Mouse (Mus musculus) liver, embryonic 14.5 days (tissue): ENCODE data around the gene Timm44. TPM values are rescaled to one million over a fixed set of nuclear protein-coding genes. Genes with fewer than 3 reads are reported as not detected.

Experiments
- ATAC-seq: fragments of 200-750 bp; cut with Nextera tagmentation; 2 replicates; pipeline ENCODE4 v1.8.0; 2017; ENCODE audit warnings: moderate number of reproducible peaks, mild to moderate bottlenecking, moderate library complexity; ENCODE audit not compliant: insufficient read depth
- DNase-seq, 3 experiments: peaks; one replicate each; pipeline ENCODE4 v3.0.0-alpha.2; 2012 to 2013; ENCODE audit warnings: low read depth in 3 of 3, low spot score in 3 of 3
- H3K27ac ChIP-seq: fragments of 300-500 bp; sonication (generic); 2 replicates; pipeline ENCODE4 v1.5.1; 2014; ENCODE audit warnings: moderate library complexity, mild to moderate bottlenecking, control low read depth, inconsistent platforms
- H3K27me3 ChIP-seq: fragments of 300-500 bp; sonication (generic); 2 replicates; pipeline ENCODE4 v1.6.1; 2014; ENCODE audit warnings: mild to moderate bottlenecking, low read length, moderate library complexity; ENCODE audit not compliant: control insufficient read depth, insufficient read depth
- H3K36me3 ChIP-seq: fragments of 300-500 bp; sonication (generic); replicated peaks from 2 replicates; pipeline ENCODE4 v1.6.1; 2014; ENCODE audit warnings: low read depth; ENCODE audit not compliant: control insufficient read depth, insufficient read depth
- H3K4me1 ChIP-seq, 2 experiments: fragments of 200-500 bp in 1 of 2; fragments of 300-500 bp in 1 of 2; sonication (generic) in 1 of 2; replicated peaks; 2 replicates each; pipeline ENCODE4 v1.6.1; 2012 to 2014; ENCODE audit warnings: antibody characterized with exemption in 1 of 2, inconsistent platforms in 1 of 2, low read length in 1 of 2; ENCODE audit not compliant: control insufficient read depth in 2 of 2, insufficient read depth in 2 of 2
- H3K4me2 ChIP-seq: fragments of 300-500 bp; sonication (generic); 2 replicates; pipeline ENCODE4 v1.6.1; 2014; ENCODE audit warnings: low read depth, mild to moderate bottlenecking, control low read depth, moderate library complexity
- H3K4me3 ChIP-seq, 2 experiments: fragments of 200-500 bp in 1 of 2; fragments of 300-500 bp in 1 of 2; sonication (generic) in 1 of 2; 2 replicates each; pipeline ENCODE4 v1.5.1; 2012 to 2014; ENCODE audit warnings: low read depth in 2 of 2, low read length in 2 of 2, mild to moderate bottlenecking in 2 of 2, control low read depth in 1 of 2, inconsistent platforms in 1 of 2, moderate library complexity in 1 of 2; ENCODE audit not compliant: insufficient read depth in 1 of 2
- H3K9ac ChIP-seq: fragments of 300-500 bp; sonication (generic); replicated peaks from 2 replicates; pipeline ENCODE4 v1.6.1; 2014; ENCODE audit warnings: mild to moderate bottlenecking, control low read depth, moderate library complexity
- H3K9me3 ChIP-seq: fragments of 300-500 bp; sonication (generic); 2 replicates; pipeline ENCODE4 v1.6.1; 2016; ENCODE audit warnings: low read length, mixed read lengths; ENCODE audit not compliant: control insufficient read depth
- CTCF ChIP-seq: IDR thresholded peaks from 2 replicates; pipeline ENCODE4 v1.5.1; 2016; ENCODE audit warnings: antibody characterized with exemption, low read depth, control low read depth
- EP300 ChIP-seq: IDR thresholded peaks from 2 replicates; pipeline ENCODE4 v1.6.1; 2016; ENCODE audit warnings: antibody characterized with exemption, low read depth
- WGBS: fragments of 180-500 bp; shearing (Covaris S2); extraction: QIAGEN DNeasy Blood & Tissue Kit; methylation state at CpG from one replicate; pipeline ENCODE4 v1.1.7; 2014; ENCODE audit not compliant: insufficient replicate concordance; 5-methylcytosine and 5-hydroxymethylcytosine counted together
- polyA plus RNA-seq, 2 experiments: library from polyadenylated mRNA; depleted of rRNA in 1 of 2; stranded (reverse) in 1 of 2; unstranded in 1 of 2; fragments of >200 nt; fragmentation: Nextera tagmentation in 1 of 2; extraction: Ambion mirVana in 1 of 2; gene quantifications; 2 replicates each; pipeline versions ENCODE4 v1.2.1 to v1.2.3; 2012 to 2014

The Timm44 gene
- polyA plus RNA-seq, 2 experiments: 38.5 to 41.3 TPM

- 48% methylated on average over 29 of the region's 29 CpGs for WGBS
- H3K4me2 ChIP-seq: no peak overlapping the region
- no peak overlapping the region for H3K9ac ChIP-seq
- DNase-seq (no peak), ATAC-seq (no peak)
- peaks cover 5% of the 10 kb centered on the region in 2 experiments for H3K4me1 ChIP-seq
- TF ChIP-seq EP300 (no peak), CTCF (no peak)
- H3K27me3 ChIP-seq: no peaks in the 10 kb centered on the region
- no peak overlapping the region for H3K4me3 ChIP-seq
- H3K9me3 ChIP-seq: no peaks in the 10 kb centered on the region
- peaks cover 16% of the 10 kb centered on the region for H3K36me3 ChIP-seq
- H3K27ac ChIP-seq: no peak overlapping the region
These were observed 26.5 kb downstream of the Timm44 start for GRCm38 (mm10) chr8:4249213-4249612.

DNA sequence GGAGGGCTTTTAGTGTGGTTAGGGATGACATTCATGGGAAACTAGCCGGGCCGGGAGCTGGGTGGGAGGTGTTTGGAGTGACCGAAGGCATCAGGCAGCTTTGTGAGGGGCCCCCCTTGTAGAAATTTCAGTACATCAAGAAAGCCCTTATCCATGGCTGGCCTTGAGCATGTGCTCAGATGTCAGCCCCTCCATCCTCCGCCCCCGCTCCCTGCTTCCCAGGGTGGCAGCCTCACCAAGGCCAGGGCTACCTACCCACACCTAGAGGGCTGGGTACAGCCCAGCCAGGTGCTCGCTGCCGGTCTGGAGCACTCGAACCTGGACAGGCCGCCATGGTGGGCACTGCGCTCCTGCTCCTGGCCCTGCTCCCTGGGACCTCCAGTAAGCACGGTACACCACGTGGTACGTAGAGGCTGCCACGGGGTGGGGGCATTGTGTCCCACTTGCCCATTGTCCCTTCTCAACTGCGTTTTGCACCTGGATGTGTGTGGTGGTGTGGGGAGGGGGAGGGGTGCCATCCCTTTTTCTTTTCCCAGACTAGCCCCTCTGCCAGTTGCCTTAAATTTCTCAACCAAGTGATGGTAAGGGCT is 27.7 kb downstream of the Timm44 start, which contains the start of gene Tgfbr3l:
Tgfbr3l (plus strand) TSS at position 264 of the 590 bp plus-strand sequence.
- 79% methylated on average over 15 of the region's 15 CpGs for WGBS
- no peak within 1 kb of the TSS for H3K4me3 ChIP-seq
- no peaks in the 10 kb centered on the region for H3K9me3 ChIP-seq
- TF ChIP-seq EP300: no peak
- TF ChIP-seq CTCF: no peak
- ATAC-seq: no peak
- no peak within 1 kb of the TSS for H3K4me2 ChIP-seq
- H3K27ac ChIP-seq: no peak within 1 kb of the TSS
- H3K36me3 ChIP-seq: peaks cover 19% of the 10 kb centered on the region
- H3K27me3 ChIP-seq: no peaks in the 10 kb centered on the region
- no peak within 1 kb of the TSS for H3K9ac ChIP-seq
- peaks cover 0 to 5% of the 10 kb centered on the region in 2 experiments; a peak in 2 of 4 replicates for H3K4me1 ChIP-seq
- DNase-seq: no peak

GRCm38 (mm10) chr8:4247241-4247640 is 28.5 kb downstream of the Timm44 start:
- no peak for TF ChIP-seq CTCF
- TF ChIP-seq EP300: no peak
- no peak for DNase-seq
- Histone ChIP-seq H3K36me3 (peaks cover 21% of the 10 kb centered on the region), H3K4me3 (no peak overlapping the region), H3K9me3 (no peaks in the 10 kb centered on the region), H3K4me1 (0 out of 4 replicates have a peak, but pooled peaks cover 0 to under 1% of the 10 kb centered on the region in 2 experiments), H3K27me3 (no peaks in the 10 kb centered on the region), H3K9ac (no peak overlapping the region), H3K27ac (no peak overlapping the region), H3K4me2 (no peak overlapping the region)
- 67% methylated on average over 8 of the region's 8 CpGs for WGBS
- ATAC-seq: 0 out of 2 replicates have a peak, but pooled peaks have one; percentile 11

GRCm38 (mm10) chr8:4245737-4246136 is 30.0 kb downstream of the Timm44 start:
- no peak for ATAC-seq
- Histone ChIP-seq H3K27me3 (no peaks in the 10 kb centered on the region), H3K9me3 (no peaks in the 10 kb centered on the region), H3K9ac (no peak overlapping the region), H3K4me2 (no peak overlapping the region), H3K4me3 (no peak overlapping the region), H3K4me1 (no peaks in the 10 kb centered on the region; a peak in 1 of 4 replicates), H3K36me3 (peaks cover 21% of the 10 kb centered on the region), H3K27ac (no peak overlapping the region)
- WGBS: 86% methylated on average over 13 of the region's 13 CpGs
- TF ChIP-seq CTCF (no peak), EP300 (no peak)
- DNase-seq: no peak

DNA sequence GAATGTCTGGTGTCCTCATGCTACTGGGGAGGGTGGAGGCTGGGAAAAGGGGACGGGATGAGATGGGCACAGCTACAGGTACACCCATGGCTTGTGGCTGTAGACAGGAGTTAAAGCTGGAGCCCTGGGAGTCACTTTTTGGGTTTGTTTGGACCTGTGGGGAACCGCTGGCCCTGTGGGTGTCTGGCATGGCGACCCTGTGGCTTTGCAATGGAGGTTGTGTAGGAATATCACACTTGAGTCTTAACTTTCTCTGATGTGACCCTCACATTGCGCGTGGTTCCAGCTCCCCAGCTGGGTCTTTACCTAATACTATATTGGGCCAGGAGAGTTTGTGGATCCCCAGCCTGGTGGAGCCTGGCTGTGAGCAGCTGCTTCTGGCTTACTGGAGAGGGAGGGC is 30.7 kb downstream of the Timm44 start:
- peaks cover 21% of the 10 kb centered on the region for H3K36me3 ChIP-seq
- H3K9me3 ChIP-seq: no peaks in the 10 kb centered on the region
- DNase-seq (no peak), ATAC-seq (no peak)
- no peak overlapping the region for H3K4me2 ChIP-seq
- TF ChIP-seq EP300: no peak
- TF ChIP-seq CTCF: no peak
- no peak overlapping the region for H3K9ac ChIP-seq
- H3K27ac ChIP-seq: no peak overlapping the region
- peaks cover 1 to 3% of the 10 kb centered on the region in 2 experiments; a peak in 3 of 4 replicates for H3K4me1 ChIP-seq
- H3K4me3 ChIP-seq: no peak overlapping the region
- no peaks in the 10 kb centered on the region for H3K27me3 ChIP-seq
- 84% methylated on average over 5 of the region's 5 CpGs for WGBS
